Mouse (Mus musculus) urinary bladder, postnatal 4 days (tissue): Measurements from ENCODE around the gene Zfyve21.

Experiments used
- DNase-seq, 2 experiments: peaks; one replicate each; pipeline ENCODE4 v3.0.0; 2021 to 2022; ENCODE audit warnings: low spot score in 2 of 2

Zfyve21 gene

GRCm38 (mm10) chr12:111813766-111814617 lies at the start of gene Zfyve21, which contains the start of gene Xrcc3:
Zfyve21 (plus strand) TSS chr12:111814170.
Xrcc3 (minus strand) TSS chr12:111813873.
- peak; percentile 98 for DNase-seq

GRCm38 (mm10) chr12:111766313-111767236 lies 47.4 kb upstream of the Zfyve21 start:
- DNase-seq, result no peak

GRCm38 (mm10) chr12:111768322-111768928 lies 45.5 kb upstream of the Zfyve21 start:
- no peak for DNase-seq

- no peak for DNase-seq
Observed at GRCm38 (mm10) chr12:111769306-111769705, 44.7 kb upstream of the Zfyve21 start.

- no peak for DNase-seq
Observed at GRCm38 (mm10) chr12:111769816-111770577, 44.0 kb upstream of the Zfyve21 start.

GRCm38 (mm10) chr12:111770651-111771050 lies 43.3 kb upstream of the Zfyve21 start:
- DNase-seq, result no peak

- no peak for DNase-seq
Observed at GRCm38 (mm10) chr12:111774156-111774555, 39.8 kb upstream of the Zfyve21 start.

GRCm38 (mm10) chr12:111774845-111775244 lies 39.1 kb upstream of the Zfyve21 start:
- no peak for DNase-seq

GRCm38 (mm10) chr12:111777919-111778318 lies 36.1 kb upstream of the Zfyve21 start:
- DNase-seq, result no peak

GRCm38 (mm10) chr12:111779544-111779943 lies 34.4 kb upstream of the Zfyve21 start:
- no peak for DNase-seq

GRCm38 (mm10) chr12:111785174-111785573 lies 28.8 kb upstream of the Zfyve21 start:
- DNase-seq, result no peak

GRCm38 (mm10) chr12:111787015-111787414 lies 27.0 kb upstream of the Zfyve21 start:
- DNase-seq, result no peak

- DNase-seq, result no peak
Observed at GRCm38 (mm10) chr12:111790090-111790489, 23.9 kb upstream of the Zfyve21 start.

GRCm38 (mm10) chr12:111790631-111791030 lies 23.3 kb upstream of the Zfyve21 start:
- DNase-seq, result no peak

- DNase-seq, result no peak
Observed at GRCm38 (mm10) chr12:111791474-111792104, 22.4 kb upstream of the Zfyve21 start.

GRCm38 (mm10) chr12:111794102-111794501 lies 19.9 kb upstream of the Zfyve21 start:
- no peak for DNase-seq

- DNase-seq, result no peak
Observed at GRCm38 (mm10) chr12:111794526-111795179, 19.3 kb upstream of the Zfyve21 start.

- DNase-seq, result no peak
Observed at GRCm38 (mm10) chr12:111795180-111795895, 18.6 kb upstream of the Zfyve21 start.

GRCm38 (mm10) chr12:111797251-111797650 lies 16.7 kb upstream of the Zfyve21 start:
- DNase-seq, result no peak
